Mouse (Mus musculus): ENCODE data around the gene Napepld. TPM values are rescaled to one million over a fixed set of nuclear protein-coding genes. Genes with fewer than 3 reads are reported as not detected.
"Not testable (repeated sequence)": the region's sequence is repeated elsewhere in the genome, so short reads cannot be mapped to it uniquely, and the experiment has no call there.

Gene Napepld
- total RNA-seq, 2 experiments from 2014 or later = 28.4 to 34.7 TPM

GRCm38 (mm10) chr5:21702009-21702364 lies 791 bp upstream of the Napepld start:
- TF ChIP-seq CTCF (conservative IDR thresholded peaks at IDR 0.05) = no peak
- DNase-seq (ENCODE audit: low spot score in 2 of 2) = no peak
- Histone ChIP-seq H3K4me3 (peak overlapping the region; percentile 78), H3K27ac (peak overlapping the region; percentile 99)

GRCm38 (mm10) chr5:21700934-21701333 lies 262 bp downstream of the Napepld start:
- no peak for TF ChIP-seq CTCF (conservative IDR thresholded peaks at IDR 0.05)
- DNase-seq (ENCODE audit: low spot score in 2 of 2) = no peak
- Histone ChIP-seq H3K27ac (peak overlapping the region; percentile 99), H3K4me3 (peak overlapping the region; percentile 78)

- no peak for DNase-seq (ENCODE audit: low spot score in 2 of 2)
- peak overlapping the region; percentile 78 for H3K4me3 ChIP-seq
- no peak for TF ChIP-seq CTCF (conservative IDR thresholded peaks at IDR 0.05)
- peak overlapping the region; percentile 99 for H3K27ac ChIP-seq
These were observed 849 bp downstream of the Napepld start for GRCm38 (mm10) chr5:21700272-21700821.

GRCm38 (mm10) chr5:21699555-21699954 lies 1.6 kb downstream of the Napepld start:
- H3K4me3 ChIP-seq = peak overlapping the region; percentile 78
- peak overlapping the region; percentile 99 for H3K27ac ChIP-seq
- DNase-seq (ENCODE audit: low spot score in 2 of 2) = not testable (repeated sequence)

- no peak for TF ChIP-seq CTCF (conservative IDR thresholded peaks at IDR 0.05)
- Histone ChIP-seq H3K27ac (no peak overlapping the region), H3K4me3 (no peak overlapping the region)
- DNase-seq (ENCODE audit: low spot score in 2 of 2) = no peak
These were observed 6.2 kb downstream of the Napepld start for GRCm38 (mm10) chr5:21694854-21695490.

GRCm38 (mm10) chr5:21693372-21693870 lies 7.8 kb downstream of the Napepld start:
- Histone ChIP-seq H3K27ac (no peak overlapping the region), H3K4me3 (no peak overlapping the region)
- no peak for TF ChIP-seq CTCF (conservative IDR thresholded peaks at IDR 0.05)
- DNase-seq (ENCODE audit: low spot score in 2 of 2) = no peak

- H3K4me3 ChIP-seq = no peak overlapping the region
- no peak overlapping the region for H3K27ac ChIP-seq
- DNase-seq (ENCODE audit: low spot score in 2 of 2) = no peak
- no peak for TF ChIP-seq CTCF (conservative IDR thresholded peaks at IDR 0.05)
These were observed 9.0 kb downstream of the Napepld start for GRCm38 (mm10) chr5:21692230-21692629.

- Histone ChIP-seq H3K4me3 (no peak overlapping the region), H3K27ac (peak overlapping the region; percentile 84)
- TF ChIP-seq CTCF (conservative IDR thresholded peaks at IDR 0.05) = no peak
- peak in 1 of 2 experiments; percentile 52 for DNase-seq (ENCODE audit: low spot score in 2 of 2)
These were observed 14.2 kb downstream of the Napepld start for GRCm38 (mm10) chr5:21687042-21687441.

GRCm38 (mm10) chr5:21685001-21685400 lies 16.2 kb downstream of the Napepld start:
- peak overlapping the region; percentile 44 for H3K27ac ChIP-seq
- H3K4me3 ChIP-seq = no peak overlapping the region
- no peak for DNase-seq (ENCODE audit: low spot score in 2 of 2)
- no peak for TF ChIP-seq CTCF (conservative IDR thresholded peaks at IDR 0.05)

GRCm38 (mm10) chr5:21683811-21684210 lies 17.4 kb downstream of the Napepld start:
- Histone ChIP-seq H3K4me3 (no peak overlapping the region), H3K27ac (peak overlapping the region; percentile 39; the same call in 1 of the 2 replicates)
- TF ChIP-seq CTCF (conservative IDR thresholded peaks at IDR 0.05) = no peak
- DNase-seq (ENCODE audit: low spot score in 2 of 2) = no peak

GRCm38 (mm10) chr5:21680940-21681339 lies 20.3 kb downstream of the Napepld start:
- Histone ChIP-seq H3K27ac (peak overlapping the region; percentile 74), H3K4me3 (peak overlapping the region; percentile 6; the same call in 1 of the 2 replicates)
- peak in 1 of 2 experiments; percentile 36 for DNase-seq (ENCODE audit: low spot score in 2 of 2)
- TF ChIP-seq CTCF (conservative IDR thresholded peaks at IDR 0.05) = no peak

GRCm38 (mm10) chr5:21680029-21680428 lies 21.2 kb downstream of the Napepld start:
- Histone ChIP-seq H3K4me3 (no peak overlapping the region), H3K27ac (peak overlapping the region; percentile 74)
- DNase-seq (ENCODE audit: low spot score in 2 of 2) = no peak
- no peak for TF ChIP-seq CTCF (conservative IDR thresholded peaks at IDR 0.05)

GRCm38 (mm10) chr5:21678363-21678762 lies 22.8 kb downstream of the Napepld start:
- TF ChIP-seq CTCF (conservative IDR thresholded peaks at IDR 0.05) = no peak
- H3K4me3 ChIP-seq = no peak overlapping the region
- DNase-seq (ENCODE audit: low spot score in 2 of 2) = no peak
- H3K27ac ChIP-seq = no peak overlapping the region

GRCm38 (mm10) chr5:21677939-21678338 lies 23.3 kb downstream of the Napepld start:
- no peak overlapping the region for H3K27ac ChIP-seq
- no peak overlapping the region for H3K4me3 ChIP-seq
- peak in 1 of 2 experiments; percentile 31 for DNase-seq (ENCODE audit: low spot score in 2 of 2)
- TF ChIP-seq CTCF (conservative IDR thresholded peaks at IDR 0.05) = peak; percentile 41
